Mouse (Mus musculus) G1E (cell line): ENCODE results near the gene Clba1. TPM values are rescaled to one million over a fixed set of nuclear protein-coding genes. Genes with fewer than 3 reads are reported as not detected.
A peak's percentile ranks its signal among the peaks of the same experiment; 100 is the strongest.

Experiments used
- ATAC-seq: 2 replicates; pipeline ENCODE4 v1.8.0; 2016; ENCODE audit warnings: mild to moderate bottlenecking; ENCODE audit not compliant: insufficient number of reproducible peaks, poor library complexity, low FRiP score, severe bottlenecking; ENCODE audit errors: extremely low read depth
- DNase-seq: peaks from one replicate; pipeline ENCODE4 v3.0.0; 2012; ENCODE audit warnings: low spot score
- H3K27me3 ChIP-seq: 2 replicates; pipeline ENCODE4 v1.6.1; 2012; ENCODE audit warnings: mild to moderate bottlenecking, low read length, inconsistent platforms; ENCODE audit not compliant: insufficient read depth
- H3K36me3 ChIP-seq: replicated peaks from 2 replicates; pipeline ENCODE3; 2012; ENCODE audit warnings: mild to moderate bottlenecking, inconsistent platforms
- H3K4me1 ChIP-seq: 2 replicates; pipeline ENCODE4 v1.6.1; 2012; ENCODE audit warnings: low read depth, low read length, inconsistent platforms, mixed read lengths; ENCODE audit not compliant: insufficient read depth
- H3K4me3 ChIP-seq: 2 replicates; pipeline ENCODE4 v1.5.1; 2012; ENCODE audit warnings: low read depth, mild to moderate bottlenecking, inconsistent platforms, low read length, moderate library complexity, mixed read lengths
- H3K9me3 ChIP-seq: replicated peaks from 2 replicates; pipeline ENCODE4 v1.6.1; 2012; ENCODE audit warnings: inconsistent platforms
- CTCF ChIP-seq: IDR thresholded peaks from 2 replicates; pipeline ENCODE4 v1.5.1; 2012; ENCODE audit warnings: low read depth, low read length, inconsistent platforms, mixed read lengths
- GATA1 ChIP-seq: IDR thresholded peaks from 2 replicates; pipeline ENCODE4 v1.6.1; 2012; ENCODE audit warnings: borderline replicate concordance, low read length, inconsistent platforms, mixed read lengths
- GATA2 ChIP-seq: IDR thresholded peaks from 2 replicates; pipeline ENCODE4 v1.6.1; 2012; ENCODE audit warnings: low read depth, low read length, inconsistent platforms, borderline replicate concordance
- POLR2AphosphoS5 ChIP-seq: IDR thresholded peaks from 2 replicates; pipeline ENCODE4 v1.6.1; 2012; ENCODE audit warnings: low read depth, low read length, inconsistent platforms; ENCODE audit not compliant: insufficient replicate concordance
- TAL1 ChIP-seq: conservative IDR thresholded peaks from 2 replicates; pipeline ENCODE4 v1.6.1; 2012; ENCODE audit warnings: low read depth, low read length, inconsistent platforms, mixed read lengths
- polyA plus RNA-seq: library from polyadenylated mRNA; stranded (reverse); fragments of >175 nt; gene quantifications from 2 replicates; pipeline ENCODE4 v1.2.3, GENCODE M21; 2012
- total RNA-seq, 2 experiments: library from RNA; stranded (forward) in 1 of 2; stranded (reverse) in 1 of 2; fragments of 200-1000 nt in 1 of 2; fragments of >200 nt in 1 of 2; fragmentation: Nextera tagmentation in 1 of 2; gene quantifications; 2 replicates each; pipeline ENCODE4 v1.2.3; 2014 to 2017

The Clba1 gene
- total and polyA plus RNA-seq, 3 experiments: 0.83 to 5.3 (median 1.5) TPM

DNA sequence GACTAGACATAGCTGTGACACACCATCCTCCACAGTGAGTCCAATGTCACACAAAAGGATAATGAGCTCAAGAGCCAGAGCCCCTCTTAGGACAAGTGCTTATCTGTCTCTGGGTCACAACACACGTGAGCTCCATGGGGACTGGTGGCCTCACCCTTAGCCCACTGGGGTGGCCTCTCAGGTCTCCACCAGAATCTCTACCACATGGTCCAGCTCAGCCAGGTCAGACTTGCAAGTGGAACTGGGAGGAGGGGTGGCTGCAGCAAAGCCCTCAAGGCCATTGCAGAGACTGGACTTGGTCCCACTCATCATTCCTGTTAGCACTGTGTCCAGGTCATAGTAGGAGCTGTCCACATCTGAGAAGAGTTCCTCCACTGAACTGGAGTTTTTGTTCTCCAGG is 12.5 kb downstream of the Clba1 start:
- ATAC-seq (no peak), DNase-seq (no peak)
- Histone ChIP-seq H3K27me3 (no peaks in the 10 kb centered on the region), H3K9me3 (no peaks in the 10 kb centered on the region), H3K36me3 (peaks cover 97% of the 10 kb centered on the region), H3K4me1 (peaks cover 65% of the 10 kb centered on the region), H3K4me3 (no peak overlapping the region; the same call in 1 of the 2 replicates)
- no peak for TF ChIP-seq CTCF
- TF ChIP-seq GATA1: no peak
- TF ChIP-seq GATA2: no peak
- TF ChIP-seq POLR2AphosphoS5: no peak
- TF ChIP-seq TAL1: no peak

DNA sequence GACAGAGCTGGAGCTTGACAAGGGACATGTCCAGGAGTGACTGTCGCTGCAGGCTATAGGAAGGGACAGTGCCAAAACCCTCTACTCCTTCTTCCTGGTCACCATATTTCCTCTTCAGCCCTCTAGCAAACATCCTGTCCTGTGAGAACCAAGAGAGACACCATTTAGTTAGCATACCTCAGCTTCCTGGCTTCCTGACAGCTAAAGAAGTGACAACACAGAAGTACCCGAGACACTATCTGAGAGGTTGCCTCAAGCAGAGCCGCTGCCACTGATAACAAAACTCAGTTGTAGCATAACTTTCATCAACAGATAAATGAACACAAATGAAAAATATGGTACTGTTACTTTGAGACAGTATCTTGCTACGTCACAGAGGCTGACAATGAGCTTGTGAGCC is 13.2 kb downstream of the Clba1 start:
- Histone ChIP-seq H3K27me3 (no peaks in the 10 kb centered on the region), H3K36me3 (peaks cover 97% of the 10 kb centered on the region), H3K9me3 (no peaks in the 10 kb centered on the region), H3K4me3 (peak overlapping the region; percentile 7; the same call in 1 of the 2 replicates), H3K4me1 (peaks cover 73% of the 10 kb centered on the region)
- ATAC-seq: no peak
- TF ChIP-seq TAL1: no peak
- no peak for TF ChIP-seq GATA1
- no peak for TF ChIP-seq CTCF
- no peak for TF ChIP-seq POLR2AphosphoS5
- TF ChIP-seq GATA2: no peak
- no peak for DNase-seq

DNA sequence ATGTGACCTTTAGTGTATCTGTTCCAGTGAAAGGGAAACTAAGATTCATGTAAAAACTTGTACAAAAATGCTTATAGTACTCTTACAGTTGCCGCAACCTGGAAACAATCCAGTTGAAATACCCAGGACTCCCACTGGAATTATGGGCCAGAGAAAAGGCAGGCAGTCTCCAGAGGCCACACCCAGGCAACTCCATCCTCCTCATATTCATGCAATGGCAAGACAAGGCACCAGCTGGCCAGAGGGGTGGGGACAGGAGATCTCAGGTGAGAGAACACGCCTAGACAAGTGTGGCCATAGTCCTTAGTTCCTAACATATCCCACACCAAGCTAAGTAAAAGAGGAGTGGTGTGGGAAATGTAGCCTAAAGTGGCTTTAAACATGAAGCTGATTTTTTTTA is 13.9 kb downstream of the Clba1 start:
- no peak overlapping the region for H3K4me3 ChIP-seq
- H3K27me3 ChIP-seq: no peaks in the 10 kb centered on the region
- DNase-seq (no peak), ATAC-seq (no peak)
- no peak for TF ChIP-seq GATA1
- TF ChIP-seq TAL1: no peak
- no peak for TF ChIP-seq CTCF
- TF ChIP-seq GATA2: no peak
- no peak for TF ChIP-seq POLR2AphosphoS5
- H3K9me3 ChIP-seq: no peaks in the 10 kb centered on the region
- peaks cover 97% of the 10 kb centered on the region for H3K36me3 ChIP-seq
- H3K4me1 ChIP-seq: peaks cover 80% of the 10 kb centered on the region

GRCm38 (mm10) chr12:112823221-112823620 is 14.5 kb downstream of the Clba1 start:
- Histone ChIP-seq H3K9me3 (no peaks in the 10 kb centered on the region), H3K4me1 (peaks cover 82% of the 10 kb centered on the region), H3K4me3 (no peak overlapping the region; the same call in 1 of the 2 replicates), H3K36me3 (peaks cover 97% of the 10 kb centered on the region), H3K27me3 (no peaks in the 10 kb centered on the region)
- TF ChIP-seq GATA2 (no peak), TAL1 (no peak), POLR2AphosphoS5 (no peak), GATA1 (no peak), CTCF (no peak)
- DNase-seq (no peak), ATAC-seq (no peak)

- H3K9me3 ChIP-seq: no peaks in the 10 kb centered on the region
- TF ChIP-seq CTCF: no peak
- no peak for TF ChIP-seq TAL1
- no peak for TF ChIP-seq GATA1
- TF ChIP-seq POLR2AphosphoS5: no peak
- TF ChIP-seq GATA2: no peak
- H3K27me3 ChIP-seq: no peaks in the 10 kb centered on the region
- H3K4me3 ChIP-seq: peak overlapping the region; percentile 53; the same call in 1 of the 2 replicates
- ATAC-seq: no peak
- H3K36me3 ChIP-seq: peaks cover 71% of the 10 kb centered on the region
- no peak for DNase-seq
- H3K4me1 ChIP-seq: peaks cover 79% of the 10 kb centered on the region
Measured at GRCm38 (mm10) chr12:112825901-112826300, 17.2 kb downstream of the Clba1 start.

GRCm38 (mm10) chr12:112828501-112829243 is 19.9 kb downstream of the Clba1 start:
- Histone ChIP-seq H3K36me3 (peaks cover 61% of the 10 kb centered on the region), H3K9me3 (no peaks in the 10 kb centered on the region), H3K4me3 (peak overlapping the region; percentile 83), H3K27me3 (no peaks in the 10 kb centered on the region), H3K4me1 (peaks cover 79% of the 10 kb centered on the region)
- DNase-seq (peak; percentile 98), ATAC-seq (0 out of 2 replicates have a peak, but pooled peaks have one; percentile 19)
- TF ChIP-seq TAL1 (no peak), CTCF (no peak), GATA2 (no peak), POLR2AphosphoS5 (no peak)
